Mouse (Mus musculus) left cerebral cortex, adult 2 months (tissue): ENCODE data around the gene Thbd. TPM values are rescaled to one million over a fixed set of nuclear protein-coding genes. Genes with fewer than 3 reads are reported as not detected.

Experiments
- DNase-seq, 2 experiments: peaks; one replicate each; pipeline ENCODE4 v3.0.0; 2021 to 2022; ENCODE audit warnings: low spot score in 2 of 2, mixed read lengths in 1 of 2; ENCODE audit errors: extremely low spot score in 1 of 2
- H3K27ac ChIP-seq: fragments of 200-600 bp; 2 replicates; pipeline ENCODE4 v1.8.1; 2022
- H3K4me3 ChIP-seq: fragments of 200-600 bp; 2 replicates; pipeline ENCODE4 v1.8.1; 2022
- CTCF ChIP-seq: fragments of 200-600 bp; IDR thresholded peaks from 2 replicates; pipeline ENCODE4 v1.8.1; 2022; ENCODE audit warnings: antibody characterized with exemption, mild to moderate bottlenecking, moderate library complexity
- intact Hi-C: fragments of 180-260 bp; cut with DNase I; formaldehyde crosslinking; loops from one replicate; pipeline ENCODE4 v1.15.1; 2025
- total RNA-seq, 2 experiments: library from RNA; stranded (reverse); gene quantifications; 2 replicates each; pipeline ENCODE4 v1.2.3; 2021

Gene Thbd
- total RNA-seq, 2 experiments from 2014 or later: 12.3 to 13.0 TPM

- no peak for TF ChIP-seq CTCF
- DNase-seq: no peak
- Histone ChIP-seq H3K4me3 (peak overlapping the region; percentile 30), H3K27ac (peak overlapping the region; percentile 62; the same call in 1 of the 2 replicates)
- intact Hi-C loops: no loop called here
These were observed 34.7 kb upstream of the Thbd start for GRCm38 (mm10) chr2:148442710-148443109.

GRCm38 (mm10) chr2:148442172-148442571, 34.2 kb upstream of the Thbd start:
- no peak overlapping the region for H3K27ac ChIP-seq
- intact Hi-C loops: no loop called here
- TF ChIP-seq CTCF: no peak
- DNase-seq: no peak
- H3K4me3 ChIP-seq: peak overlapping the region; percentile 30

- Histone ChIP-seq H3K4me3 (no peak overlapping the region; the same call in 1 of the 2 replicates), H3K27ac (no peak overlapping the region)
- intact Hi-C loops: no loop called here
- TF ChIP-seq CTCF: no peak
- no peak for DNase-seq
These were observed 33.4 kb upstream of the Thbd start for GRCm38 (mm10) chr2:148441421-148441820.

- TF ChIP-seq CTCF: no peak
- no peak for DNase-seq
- no peak overlapping the region for H3K27ac ChIP-seq
- no peak overlapping the region for H3K4me3 ChIP-seq
- intact Hi-C loops: no loop called here
These were observed 31.8 kb upstream of the Thbd start for GRCm38 (mm10) chr2:148439691-148440276.

- no peak for TF ChIP-seq CTCF
- no peak overlapping the region for H3K27ac ChIP-seq
- no peak for DNase-seq
- intact Hi-C loops: no loop called here
- H3K4me3 ChIP-seq: no peak overlapping the region
These were observed 28.3 kb upstream of the Thbd start for GRCm38 (mm10) chr2:148436285-148436684.

GRCm38 (mm10) chr2:148432346-148432745, 24.4 kb upstream of the Thbd start:
- Histone ChIP-seq H3K27ac (no peak overlapping the region), H3K4me3 (no peak overlapping the region)
- intact Hi-C loops: no loop called here
- DNase-seq: no peak
- TF ChIP-seq CTCF: no peak

GRCm38 (mm10) chr2:148430941-148431340, 23.0 kb upstream of the Thbd start:
- no peak for TF ChIP-seq CTCF
- no peak for DNase-seq
- intact Hi-C loops: no loop called here
- H3K4me3 ChIP-seq: no peak overlapping the region
- no peak overlapping the region for H3K27ac ChIP-seq

GRCm38 (mm10) chr2:148429001-148429505, 21.1 kb upstream of the Thbd start:
- no peak overlapping the region for H3K4me3 ChIP-seq
- no peak overlapping the region for H3K27ac ChIP-seq
- TF ChIP-seq CTCF: no peak
- DNase-seq: no peak
- intact Hi-C loops: no loop called here

- intact Hi-C loops: no loop called here
- Histone ChIP-seq H3K27ac (no peak overlapping the region), H3K4me3 (no peak overlapping the region)
- no peak for DNase-seq
- no peak for TF ChIP-seq CTCF
These were observed 20.5 kb upstream of the Thbd start for GRCm38 (mm10) chr2:148428523-148428922.

GRCm38 (mm10) chr2:148427553-148427952, 19.6 kb upstream of the Thbd start:
- no peak overlapping the region for H3K4me3 ChIP-seq
- DNase-seq: no peak
- no peak overlapping the region for H3K27ac ChIP-seq
- intact Hi-C loops: no loop called here
- TF ChIP-seq CTCF: no peak

- intact Hi-C loops: no loop called here
- no peak for TF ChIP-seq CTCF
- Histone ChIP-seq H3K4me3 (no peak overlapping the region), H3K27ac (no peak overlapping the region)
- no peak for DNase-seq
These were observed 17.9 kb upstream of the Thbd start for GRCm38 (mm10) chr2:148425709-148426382.

GRCm38 (mm10) chr2:148421706-148422105, 13.7 kb upstream of the Thbd start:
- DNase-seq: no peak
- H3K4me3 ChIP-seq: no peak overlapping the region
- H3K27ac ChIP-seq: no peak overlapping the region
- intact Hi-C loops: no loop called here
- TF ChIP-seq CTCF: no peak

- intact Hi-C loops: no loop called here
- Histone ChIP-seq H3K27ac (no peak overlapping the region), H3K4me3 (no peak overlapping the region)
- no peak for TF ChIP-seq CTCF
- DNase-seq: no peak
These were observed 13.1 kb upstream of the Thbd start for GRCm38 (mm10) chr2:148421112-148421511.
